7 mouse cellular contexts compared by ENCODE assay signal in genomic region chr7:143466099-143466677, GRCm38 (mm10). TPM values are rescaled to one million over a fixed set of nuclear protein-coding genes. Genes with fewer than 3 reads are reported as not detected.
DNase-seq lines count a peak whose midpoint lies in the region; ATAC-seq and TF ChIP-seq lines count a peak whose summit lies in the region.

No protein-coding gene starts in this region.

- H3K36me3 ChIP-seq in midbrain, embryonic 12.5 days = no peaks in the 10 kb centered on the region
- no peaks in the 10 kb centered on the region for H3K36me3 ChIP-seq in small intestine, adult 2 months (ENCODE audit: control insufficient read depth, insufficient read depth, low read length)

- TF ChIP-seq POLR2A in small intestine, adult 2 months (IDR thresholded peaks at IDR 0.05; ENCODE audit: low read depth, low read length) = no peak

- peaks cover 55% of the 10 kb centered on the region for H3K27me3 ChIP-seq in midbrain, embryonic 12.5 days
- peaks cover 4% of the 10 kb centered on the region for H3K27me3 ChIP-seq in small intestine, adult 2 months (ENCODE audit: control insufficient read depth, insufficient read depth, low read length)

- no peak overlapping the region for H3K9ac ChIP-seq in midbrain, embryonic 12.5 days (replicated peaks)

- H3K4me1 ChIP-seq in midbrain, embryonic 12.5 days = peaks cover 38% of the 10 kb centered on the region
- H3K4me1 ChIP-seq in small intestine, adult 2 months (ENCODE audit: control insufficient read depth, insufficient read depth, insufficient read length, low read length) = peaks cover 3% of the 10 kb centered on the region; the same call in 1 of the 2 replicates

- peaks cover 2% of the 10 kb centered on the region; the same call in 1 of the 2 replicates for H3K9me3 ChIP-seq in midbrain, embryonic 12.5 days

- no peak overlapping the region for H3K4me2 ChIP-seq in midbrain, embryonic 12.5 days (replicated peaks)

- no peak overlapping the region for H3K4me3 ChIP-seq in midbrain, embryonic 12.5 days
- H3K4me3 ChIP-seq in small intestine, adult 2 months (ENCODE audit: low read depth, low read length) = no peak overlapping the region

- peak; percentile 85 for DNase-seq in ZHBTc4 (ENCODE audit: low read depth, low spot score)
- DNase-seq in cerebellum, postnatal 25 days = peak; percentile 84 to 88
- DNase-seq in gastrocnemius, postnatal 10 days = peak; percentile 88
- peak; percentile 86 for DNase-seq in left cerebral cortex, postnatal 4 days

- WGBS in midbrain, embryonic 12.5 days = 37% methylated on average over 14 of the region's 14 CpGs
- 39% methylated on average over 14 of the region's 14 CpGs for WGBS in small intestine, adult 2 months

- intact Hi-C loops in left cerebral cortex, postnatal 4 days (cut with DNase I) = loop anchor here (10.0 kb wide), 1 partner anchor 171 kb away; no protein-coding TSS in a partner anchor

- peak; percentile 51 for ATAC-seq in inflammation-experienced regulatory T-cells, adult 6 months
- 0 out of 2 replicates have a peak, but pooled peaks have one; percentile 8 for ATAC-seq in midbrain, embryonic 12.5 days (ENCODE audit: low FRiP score, low read depth)

- no peak overlapping the region for H3K27ac ChIP-seq in midbrain, embryonic 12.5 days (replicated peaks)
- H3K27ac ChIP-seq in small intestine, adult 2 months (ENCODE audit: insufficient read depth, low read depth, low read length) = no peak overlapping the region

- TF ChIP-seq CTCF in small intestine, adult 2 months (IDR thresholded peaks at IDR 0.05; ENCODE audit: extremely low read depth, insufficient read length, insufficient replicate concordance, low read depth, low read length) = peak; percentile 84

RNA-seq across cellular contexts. Expression of gene Cdkn1c, which starts 5.3 kb away (rescaled TPM):
- total RNA-seq in gastrocnemius, postnatal 10 days (2021) = 100 to 1,000 TPM; 954 to 996 TPM
- under 1 TPM in 2 of 3 experiments, not detected in 1; 0.25 to 0.64 TPM for polyA plus RNA-seq in inflammation-experienced regulatory T-cells, adult 6 months (2017; shearing (Covaris generic))
- 10 to 100 TPM; 47.3 to 47.8 TPM for total RNA-seq in left cerebral cortex, postnatal 4 days (2021)
- polyA plus RNA-seq in midbrain, embryonic 12.5 days (2016; fragmentation: Nextera tagmentation; extraction: Ambion mirVana) = 875 and 1,070 TPM in 2 replicates
- polyA plus RNA-seq in small intestine, adult 2 months (2012; rRNA removed) = 8.7 and 9.6 TPM in 2 replicates

RNA-seq across cellular contexts. Expression of gene Slc22a18, which starts 7.3 kb away (rescaled TPM):
- under 1 TPM; 0.35 to 0.54 TPM for total RNA-seq in gastrocnemius, postnatal 10 days (2021)
- polyA plus RNA-seq in inflammation-experienced regulatory T-cells, adult 6 months (2017; shearing (Covaris generic)) = under 1 TPM in 1 of 3 experiments, not detected in 2; 0.54 TPM
- not detected for total RNA-seq in left cerebral cortex, postnatal 4 days (2021)
- 0.38 and 0.48 TPM in 2 replicates for polyA plus RNA-seq in midbrain, embryonic 12.5 days (2016; fragmentation: Nextera tagmentation; extraction: Ambion mirVana)
- polyA plus RNA-seq in small intestine, adult 2 months (2012; rRNA removed) = 249 and 251 TPM in 2 replicates

RNA-seq across cellular contexts. Expression of gene Phlda2, which starts 36.8 kb away (rescaled TPM):
- total RNA-seq in gastrocnemius, postnatal 10 days (2021) = not detected
- polyA plus RNA-seq in inflammation-experienced regulatory T-cells, adult 6 months (2017; shearing (Covaris generic)) = not detected
- not detected for total RNA-seq in left cerebral cortex, postnatal 4 days (2021)
- 1.4 and 1.5 TPM in 2 replicates for polyA plus RNA-seq in midbrain, embryonic 12.5 days (2016; fragmentation: Nextera tagmentation; extraction: Ambion mirVana)
- 2.5 and 5.0 TPM in 2 replicates for polyA plus RNA-seq in small intestine, adult 2 months (2012; rRNA removed)

Comparison
In these comparisons a context has a peak if more than half of its experiments do, and no peak if none do; other contexts are left out.
1. RNA of gene Cdkn1c, which starts 5.3 kb away (polyA plus RNA-seq): 875 to 1,070 TPM in midbrain, embryonic 12.5 days; 8.7 to 9.6 TPM in small intestine, adult 2 months and 0.25 to 0.64 TPM in inflammation-experienced regulatory T-cells, adult 6 months; every median in the first group is over 10 times any median in the second.
2. RNA of gene Slc22a18, which starts 7.3 kb away (polyA plus RNA-seq): 249 to 251 TPM in small intestine, adult 2 months; 0.38 to 0.48 TPM in midbrain, embryonic 12.5 days and 0.54 TPM in inflammation-experienced regulatory T-cells, adult 6 months; every median in the first group is over 100 times any median in the second.
3. Peak in every context shown above with its lines, with median percentiles within 50 percentile points of each other: DNase-seq.